Comparison of ENCODE assay signal across 16 mouse cellular contexts in the genomic region with DNA sequence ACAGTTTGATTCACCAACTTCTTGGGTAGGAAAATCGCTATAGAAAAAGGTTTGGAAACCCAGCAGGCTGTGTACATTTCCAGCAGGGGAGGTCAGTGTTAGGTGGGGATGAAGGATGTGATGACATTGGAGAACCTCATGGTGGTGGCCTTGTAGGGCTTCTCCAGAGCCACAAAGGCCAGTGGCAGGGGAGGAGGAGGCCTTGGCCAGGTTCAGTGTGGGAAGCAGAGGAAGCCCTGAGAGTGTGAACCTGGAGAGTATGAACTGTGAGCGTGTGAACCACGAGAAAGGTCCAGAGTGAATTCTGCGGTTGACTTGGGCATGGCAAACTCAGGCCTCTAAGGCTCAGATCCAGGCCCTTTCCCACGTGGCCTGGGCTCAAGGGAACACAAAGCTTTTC.
"Had no signal": no experiment of that assay in that cellular context is flagged by ENCODE, and none has a peak within 500 bp of the region (broad histone marks: within the 10 kb centered on the region; RNA-seq: fewer than 3 reads in every experiment).

No protein-coding gene starts in this region.

- H3K4me3 ChIP-seq: liver, embryonic 13.5 days; liver, embryonic 15.5 days; megakaryocyte, embryonic 14.5 days; midbrain, embryonic 13.5 days; midbrain, embryonic 15.5 days; neural tube, embryonic 12.5 days; stomach, embryonic 15.5 days had no signal

- ATAC-seq: midbrain, embryonic 13.5 days; midbrain, embryonic 15.5 days had no signal

- H3K27me3 ChIP-seq: liver, embryonic 13.5 days; liver, embryonic 15.5 days; midbrain, embryonic 13.5 days; midbrain, embryonic 15.5 days; neural tube, embryonic 12.5 days; stomach, embryonic 15.5 days had no signal

- H3K9ac ChIP-seq: liver, embryonic 13.5 days; liver, embryonic 15.5 days; liver, postnatal 0 days; midbrain, embryonic 13.5 days; midbrain, embryonic 15.5 days; neural tube, embryonic 12.5 days; stomach, embryonic 15.5 days had no signal

- H3K9me3 ChIP-seq: liver, embryonic 13.5 days; liver, embryonic 15.5 days; megakaryocyte, embryonic 14.5 days; midbrain, embryonic 13.5 days; midbrain, embryonic 15.5 days; neural tube, embryonic 12.5 days; stomach, embryonic 15.5 days had no signal

- H3K4me1 ChIP-seq: midbrain, embryonic 13.5 days; midbrain, embryonic 15.5 days; neural tube, embryonic 12.5 days; stomach, embryonic 15.5 days had no signal

- H3K27ac ChIP-seq: liver, embryonic 13.5 days; liver, embryonic 15.5 days; macrophage; midbrain, embryonic 13.5 days; midbrain, embryonic 15.5 days; neural tube, embryonic 12.5 days; stomach, embryonic 15.5 days; stomach, postnatal 0 days had no signal

- H3K36me3 ChIP-seq: liver, embryonic 13.5 days; liver, embryonic 15.5 days; midbrain, embryonic 15.5 days; stomach, embryonic 15.5 days had no signal

- H3K4me2 ChIP-seq: liver, embryonic 11.5 days; liver, embryonic 13.5 days; liver, embryonic 15.5 days; midbrain, embryonic 11.5 days; midbrain, embryonic 13.5 days; midbrain, embryonic 15.5 days; neural tube, embryonic 12.5 days; stomach, embryonic 15.5 days had no signal

- DNase-seq: liver, embryonic 13.5 days; liver, postnatal 0 days; right cerebral cortex, postnatal 14 days; thymus, adult 2 months; thymus, postnatal 25 days; thymus, postnatal 4 days had no signal
